Mouse (Mus musculus) neutrophil, adult 5-6 weeks (primary cell): ENCODE results near the gene Tmub1. TPM values are rescaled to one million over a fixed set of nuclear protein-coding genes. Genes with fewer than 3 reads are reported as not detected.

ENCODE experiments used
- ATAC-seq: fragments of 151-379, 151-347 bp; 2 replicates; pipeline ENCODE4 v1.8.0; 2017; ENCODE audit warnings: mild to moderate bottlenecking, moderate TSS enrichment; ENCODE audit not compliant: insufficient number of reproducible peaks, poor library complexity, low FRiP score, severe bottlenecking; ENCODE audit errors: extremely low read depth
- total RNA-seq: library from RNA; stranded (forward); fragments of 200-1000 nt; gene quantifications from 2 replicates; pipeline ENCODE4 v1.2.3, GENCODE M21; 2017

The Tmub1 gene
- 28.2 and 29.4 TPM in 2 replicates for total RNA-seq

DNA sequence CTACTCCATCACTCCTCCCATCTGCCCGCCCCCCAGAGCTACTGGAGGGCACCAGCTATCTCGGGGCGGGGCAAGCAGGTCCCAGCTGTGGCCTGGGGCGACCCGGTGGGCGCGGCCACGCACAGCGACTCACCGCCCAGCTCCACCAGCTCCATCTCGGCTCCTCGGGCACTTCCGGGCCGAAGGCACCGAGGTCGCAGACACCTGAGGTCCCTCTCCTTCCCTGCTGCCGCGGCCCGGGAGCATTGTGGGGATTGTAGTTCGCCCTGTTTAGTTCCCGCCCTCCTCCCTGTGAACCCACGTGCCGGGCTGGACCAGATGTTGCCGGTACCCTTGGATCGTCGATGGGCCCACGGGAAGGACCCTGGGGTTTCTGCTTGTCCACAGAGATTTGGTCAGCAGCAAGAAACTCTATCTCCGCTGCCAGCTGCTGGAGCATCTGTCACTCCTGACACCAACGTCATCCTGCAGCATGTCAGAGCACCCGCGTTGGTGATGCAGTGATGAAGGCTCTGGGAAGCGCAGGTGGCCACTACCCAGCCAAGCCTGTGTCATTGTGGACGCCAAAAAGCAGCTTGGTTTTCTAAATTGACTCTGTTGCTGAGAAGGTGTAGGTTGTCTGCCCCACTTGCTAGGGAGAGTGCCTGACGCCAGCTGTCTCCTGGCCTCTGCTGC lies at the start of gene Tmub1:
Gene Tmub1, minus strand, starts transcription at position 231 of the 675 bp plus-strand sequence.
- peak; percentile 62 for ATAC-seq

- no peak for ATAC-seq
Measured at GRCm38 (mm10) chr5:24496756-24497155, 49.1 kb upstream of the Tmub1 start.

- no peak for ATAC-seq
Measured at GRCm38 (mm10) chr5:24495019-24495418, 47.4 kb upstream of the Tmub1 start.

DNA sequence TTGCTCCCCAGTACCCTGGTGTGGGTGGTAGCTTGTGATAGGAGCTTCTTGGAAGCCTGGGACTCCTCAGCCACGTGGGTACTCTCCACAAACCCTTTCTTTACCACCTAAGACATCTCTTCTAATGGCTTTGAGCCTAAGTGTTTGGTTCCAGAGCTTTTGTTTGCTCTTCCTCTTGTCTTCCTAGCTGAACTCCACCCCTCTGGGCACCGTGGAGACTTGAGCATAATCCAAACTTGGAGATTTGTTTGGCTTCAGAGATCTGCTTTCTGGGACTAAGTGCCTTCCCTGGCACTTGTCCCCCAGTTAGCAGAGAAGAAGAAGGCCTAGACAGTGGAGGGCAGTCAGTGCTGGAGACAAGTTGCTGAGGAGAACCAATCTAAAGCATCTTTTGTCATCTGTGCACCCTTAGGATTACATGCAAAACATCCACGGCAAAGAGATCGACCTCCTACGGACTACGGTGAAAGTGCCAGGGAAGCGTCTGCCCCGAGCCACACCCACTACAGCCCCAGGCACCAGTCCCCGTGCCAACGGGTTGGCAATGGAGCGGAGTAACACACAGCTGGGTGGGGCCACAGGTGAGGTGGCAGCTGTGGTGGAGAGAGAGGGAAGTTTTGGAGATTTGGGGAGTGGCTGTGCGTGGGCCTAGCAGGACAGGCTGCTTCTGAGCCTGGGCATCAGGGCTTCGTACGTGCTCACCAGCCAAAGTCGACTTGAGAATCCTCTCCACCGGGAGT lies 45.1 kb upstream of the Tmub1 start:
- ATAC-seq = no peak

DNA sequence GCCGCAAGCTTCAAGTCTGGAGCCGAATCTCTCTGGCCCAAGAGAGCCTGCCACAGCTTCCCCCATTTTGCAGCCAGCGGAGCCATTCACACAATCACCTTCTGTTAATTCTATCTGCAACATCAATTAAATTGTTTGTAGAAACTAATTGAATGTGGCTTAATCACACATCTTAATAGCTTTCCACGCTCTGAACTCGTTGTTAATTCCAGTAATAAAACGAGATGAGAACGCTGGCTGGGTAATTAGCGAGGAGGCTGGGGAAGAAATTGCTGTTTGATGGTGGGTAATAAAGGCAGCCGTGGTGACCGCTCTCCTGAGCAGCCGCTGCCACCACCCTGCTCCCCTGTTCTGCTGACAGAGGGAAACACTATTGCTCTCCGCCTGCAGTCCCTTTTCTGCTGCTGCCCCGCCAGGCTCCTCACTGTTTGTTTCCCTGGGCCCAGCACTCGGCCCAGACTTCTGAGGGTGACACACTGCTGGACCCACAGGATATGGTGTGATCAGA lies 42.8 kb upstream of the Tmub1 start:
- ATAC-seq = no peak

DNA sequence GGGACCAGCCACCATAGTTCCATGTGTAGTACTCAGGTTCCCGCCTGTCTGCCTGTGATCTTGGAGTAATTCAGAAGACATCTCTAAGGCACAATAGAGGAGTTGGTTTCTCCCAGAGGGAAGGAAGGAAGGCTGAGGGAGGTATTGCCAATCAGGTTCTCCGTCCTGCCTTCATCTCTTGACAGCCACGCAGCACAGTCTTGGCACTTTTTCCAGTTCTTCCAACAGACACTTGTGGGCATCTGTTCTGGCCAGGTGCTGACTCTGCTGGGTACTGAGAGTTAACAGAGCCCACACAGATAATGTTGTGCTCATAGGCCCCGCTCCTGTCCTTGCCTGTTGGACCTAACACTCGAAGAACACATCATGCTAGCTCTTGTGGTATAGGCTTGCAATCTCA lies 39.1 kb upstream of the Tmub1 start:
- ATAC-seq = no peak

DNA sequence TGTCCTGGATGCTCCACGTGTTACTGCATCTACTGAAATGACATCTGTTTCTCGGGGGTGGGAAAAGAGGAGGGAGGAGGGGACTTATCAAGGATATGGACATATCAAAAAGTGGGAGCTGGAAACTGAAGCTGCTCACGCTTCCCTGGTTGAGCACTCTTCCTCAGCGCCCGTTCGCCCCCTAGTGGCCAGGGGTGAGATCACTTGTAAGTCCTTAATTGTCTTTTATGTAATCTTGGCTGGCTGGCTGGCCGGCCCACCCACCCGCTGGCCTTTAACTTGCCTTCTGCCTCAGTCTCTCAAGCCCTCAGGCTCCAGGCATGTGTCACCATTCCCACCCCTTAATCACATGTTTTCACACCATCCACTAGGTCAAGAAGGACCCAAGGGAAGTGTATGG lies 38.4 kb upstream of the Tmub1 start:
- ATAC-seq = no peak

- ATAC-seq = no peak
Measured at GRCm38 (mm10) chr5:24484963-24485362, 37.3 kb upstream of the Tmub1 start.

GRCm38 (mm10) chr5:24483326-24483725 lies 35.7 kb upstream of the Tmub1 start:
- ATAC-seq = no peak

DNA sequence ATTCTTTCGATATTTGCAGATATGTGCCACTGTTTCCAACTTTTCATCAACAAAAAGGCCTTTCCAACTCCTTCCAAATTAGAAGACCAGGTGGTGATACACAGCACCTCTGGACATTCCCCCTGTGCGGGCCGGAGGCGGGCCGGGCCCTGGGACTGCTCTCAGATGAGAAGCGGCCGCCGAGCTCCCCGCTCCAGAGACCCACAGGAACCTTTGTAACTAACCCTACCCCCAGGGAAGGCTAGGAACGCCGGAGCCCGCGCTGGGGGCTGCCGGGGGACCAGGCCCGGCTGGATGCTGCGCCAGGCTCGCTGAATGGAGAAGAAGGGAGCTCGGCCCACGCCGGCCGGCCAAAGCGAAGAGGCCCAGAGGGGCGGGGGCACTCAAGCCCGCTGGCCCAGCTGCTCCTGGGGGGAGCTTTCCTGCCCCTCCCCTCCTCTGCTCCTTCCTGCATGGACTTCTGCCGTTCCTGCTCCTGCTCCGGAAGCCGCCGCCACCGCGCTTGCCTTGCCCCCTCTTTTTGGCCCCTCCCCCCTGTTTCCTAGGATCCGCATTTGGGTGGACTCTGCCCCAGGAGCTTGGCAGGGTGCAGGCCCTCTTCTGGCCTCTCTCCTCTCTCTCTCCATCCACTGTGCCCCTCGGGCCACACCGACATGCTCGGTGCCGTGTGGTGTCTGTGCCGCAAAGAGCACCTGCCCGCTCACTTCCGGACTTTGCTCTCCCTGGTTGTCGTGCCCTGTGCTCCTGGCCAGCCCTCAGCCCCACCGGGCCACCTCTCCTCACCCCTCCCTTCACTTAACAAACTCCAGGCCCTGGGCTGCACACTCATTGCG lies 34.8 kb upstream of the Tmub1 start:
- no peak for ATAC-seq

- ATAC-seq = no peak
Measured at GRCm38 (mm10) chr5:24481647-24482046, 34.0 kb upstream of the Tmub1 start.

DNA sequence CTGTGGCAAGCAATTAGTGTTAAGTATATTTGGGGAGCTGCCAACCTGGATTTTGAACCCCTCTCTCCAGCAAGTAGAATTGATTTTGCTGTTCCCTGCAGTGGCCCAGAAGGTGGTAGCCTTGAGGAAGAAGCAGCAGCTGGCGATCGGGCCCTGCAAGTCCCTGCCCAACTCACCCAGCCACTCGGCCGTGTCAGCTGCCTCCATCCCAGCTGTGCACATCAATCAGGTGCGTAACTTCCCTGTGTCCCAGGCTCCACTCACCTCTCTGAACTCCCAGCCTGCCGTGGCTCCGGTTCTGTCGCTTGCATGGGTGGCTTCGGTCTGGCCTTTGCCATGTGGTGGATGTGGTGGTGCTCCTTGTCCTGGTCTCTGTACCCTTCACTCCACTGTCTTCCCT lies 30.3 kb upstream of the Tmub1 start:
- no peak for ATAC-seq

GRCm38 (mm10) chr5:24475476-24476241 lies 28.0 kb upstream of the Tmub1 start:
- no peak for ATAC-seq

GRCm38 (mm10) chr5:24474723-24475261 lies 27.1 kb upstream of the Tmub1 start:
- no peak for ATAC-seq

DNA sequence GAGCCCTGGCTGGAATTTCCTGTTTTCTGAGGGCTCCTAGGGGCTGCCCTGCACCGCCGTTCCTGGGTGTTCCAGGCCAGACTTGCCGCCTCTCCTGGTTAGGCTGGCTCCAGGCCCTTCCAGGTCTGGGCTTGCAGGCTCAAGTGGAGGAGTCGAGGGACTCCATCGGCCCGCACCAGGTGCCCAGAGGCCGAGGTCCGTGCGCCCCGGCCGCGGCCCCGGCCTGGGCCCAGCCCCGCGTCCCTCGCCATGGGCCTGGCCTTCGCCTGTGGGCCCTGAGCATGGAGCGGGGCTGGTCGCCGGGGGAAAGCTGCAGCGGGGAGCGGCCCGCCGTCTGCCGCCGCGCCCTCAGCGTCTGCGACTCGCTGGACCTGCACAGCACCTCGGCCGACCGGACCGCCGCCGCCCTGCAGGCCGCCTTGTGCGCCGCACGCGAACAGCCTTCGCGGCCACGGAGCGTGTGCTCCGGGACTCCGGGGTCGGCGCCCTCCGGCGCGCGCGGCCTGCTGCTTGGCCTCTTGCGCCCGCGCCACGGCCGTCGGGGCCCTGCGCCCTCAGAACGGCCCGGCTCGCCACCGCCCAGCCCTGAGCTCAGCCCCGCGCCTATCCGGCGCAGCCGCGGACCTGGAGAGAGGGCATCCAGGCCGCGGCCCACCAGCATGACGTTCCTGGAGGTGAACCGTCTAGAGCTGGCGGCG lies 26.5 kb upstream of the Tmub1 start:
- ATAC-seq = no peak

GRCm38 (mm10) chr5:24472884-24473619 lies 25.4 kb upstream of the Tmub1 start:
- ATAC-seq = no peak

DNA sequence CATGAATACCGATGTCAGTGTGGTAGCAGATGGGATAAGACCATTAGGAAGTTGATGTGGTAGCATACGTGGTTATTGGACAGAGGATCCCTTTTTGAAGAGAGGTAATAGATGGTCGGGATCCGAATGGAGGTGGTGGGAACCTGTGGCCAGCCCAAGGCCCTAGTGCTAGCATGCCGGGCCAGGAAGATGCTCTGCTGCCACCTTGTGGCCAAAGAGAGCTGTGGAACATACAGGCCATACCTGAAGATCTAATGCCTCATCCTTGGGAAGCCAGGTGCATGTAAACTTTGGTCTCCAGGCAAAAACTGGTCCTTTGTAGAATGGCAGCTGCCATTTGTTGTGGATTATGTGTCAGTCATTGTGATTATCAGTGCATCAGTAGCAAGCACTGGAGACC lies 22.9 kb upstream of the Tmub1 start:
- ATAC-seq = peak; percentile 72; the same call in 1 of the 2 replicates
